Mouse (Mus musculus) megakaryocyte-erythroid progenitor cell, adult 5-6 weeks (primary cell): ENCODE data around the gene Gtf2f1. TPM values are rescaled to one million over a fixed set of nuclear protein-coding genes. Genes with fewer than 3 reads are reported as not detected.
A peak's percentile ranks its signal among the peaks of the same experiment; 100 is the strongest.

Experiments used
- ATAC-seq: replicated peaks from 2 replicates; pipeline ENCODE4 v1.8.0; 2016; ENCODE audit warnings: mild to moderate bottlenecking, inconsistent platforms; ENCODE audit not compliant: severe bottlenecking, poor library complexity, low FRiP score, low TSS enrichment
- total RNA-seq, 2 experiments: library from RNA; stranded (forward) in 1 of 2; stranded (reverse) in 1 of 2; fragments of 200-1000, 215-1000 nt in 1 of 2; fragments of >200 nt in 1 of 2; fragmentation: Nextera tagmentation in 1 of 2; gene quantifications; 2 replicates each; pipeline ENCODE4 v1.2.3; 2014 to 2017

Gene Gtf2f1
- total RNA-seq, 2 experiments from 2014 or later: 139 to 264 TPM

DNA sequence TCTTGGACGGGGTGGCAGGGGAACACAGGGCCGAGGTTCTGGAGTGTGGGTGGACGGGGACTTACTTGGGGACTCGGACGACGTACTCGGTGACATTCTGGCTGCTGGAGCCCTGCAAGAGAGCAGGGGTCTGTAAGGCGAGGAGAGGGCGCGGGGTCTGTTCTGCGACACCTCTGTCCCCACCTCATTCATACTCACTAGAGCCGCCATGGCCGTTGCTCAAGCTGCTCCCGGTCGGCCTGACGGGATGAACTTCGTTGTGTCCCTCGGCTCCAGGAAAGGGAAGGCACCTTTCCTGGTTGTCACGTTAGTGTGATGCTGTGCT, 215 bp downstream of the Gtf2f1 start:
- peak; percentile 30 for ATAC-seq

GRCm38 (mm10) chr17:57007137-57007905, 3.8 kb downstream of the Gtf2f1 start:
- ATAC-seq: peak; percentile 28

GRCm38 (mm10) chr17:57003994-57004393, 7.1 kb downstream of the Gtf2f1 start:
- ATAC-seq: no peak

GRCm38 (mm10) chr17:57001228-57001627, 9.9 kb downstream of the Gtf2f1 start:
- no peak for ATAC-seq

DNA sequence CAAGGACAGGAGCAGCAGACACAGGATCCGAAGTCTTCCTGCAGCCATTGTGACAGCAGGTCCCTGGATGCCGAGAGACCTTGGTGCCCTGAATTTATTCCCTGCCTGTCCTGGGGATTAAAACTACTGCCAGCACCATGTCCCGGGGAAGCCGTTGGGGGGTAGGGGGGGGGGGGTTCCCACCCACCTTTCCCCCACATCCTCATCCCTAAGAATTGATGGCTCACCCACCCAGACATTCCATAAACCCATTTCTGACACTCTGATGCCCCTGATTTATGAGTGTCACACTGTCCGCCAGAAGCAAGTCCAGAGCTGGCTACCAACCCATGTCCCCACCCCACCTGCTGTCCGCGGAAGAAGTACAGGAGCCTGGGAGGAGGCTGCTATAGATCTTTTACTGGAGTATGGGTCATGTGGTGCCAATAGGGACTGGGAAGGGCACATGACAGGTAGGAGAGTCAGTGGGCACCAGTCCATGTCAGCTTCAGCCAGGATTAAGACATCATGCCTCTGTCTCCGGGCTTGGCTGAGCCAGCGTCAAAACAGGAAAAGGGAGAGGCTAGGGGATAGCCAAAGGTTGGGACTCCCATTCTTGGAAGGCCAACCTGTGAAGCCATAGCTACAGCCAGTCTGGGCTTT, 11.0 kb downstream of the Gtf2f1 start, which contains the start of gene Pspn:
Gene Pspn, minus strand, starts transcription at position 51 of the 642 bp plus-strand sequence.
- no peak for ATAC-seq

GRCm38 (mm10) chr17:56999414-56999813, 11.7 kb downstream of the Gtf2f1 start:
- no peak for ATAC-seq

GRCm38 (mm10) chr17:56997029-56997667, 13.9 kb downstream of the Gtf2f1 start, which contains the start of gene Alkbh7:
Gene Alkbh7 (plus strand): TSS chr17:56997339.
- peak; percentile 96 for ATAC-seq

DNA sequence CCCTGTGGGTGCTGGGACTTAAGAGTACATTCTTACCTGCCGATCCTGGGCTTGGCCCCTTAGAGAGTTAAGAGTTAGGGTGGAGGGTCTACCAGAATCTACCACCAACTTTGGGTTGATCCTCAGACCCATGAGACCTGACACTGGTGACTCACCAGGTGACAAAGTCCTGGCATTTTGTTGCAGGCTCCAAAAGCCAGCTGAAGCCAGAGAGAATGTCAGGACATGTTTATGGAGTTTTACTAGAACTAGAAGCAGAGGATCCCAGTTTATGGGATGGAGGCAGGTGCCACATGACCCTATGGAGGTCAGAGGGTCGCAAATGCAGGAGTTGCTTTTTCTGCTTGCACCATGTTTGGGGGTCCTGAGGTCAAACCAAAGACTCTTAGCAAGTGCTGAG, 14.6 kb downstream of the Gtf2f1 start:
- ATAC-seq: no peak

- ATAC-seq: no peak
Measured at GRCm38 (mm10) chr17:56995046-56995445, 16.0 kb downstream of the Gtf2f1 start.

DNA sequence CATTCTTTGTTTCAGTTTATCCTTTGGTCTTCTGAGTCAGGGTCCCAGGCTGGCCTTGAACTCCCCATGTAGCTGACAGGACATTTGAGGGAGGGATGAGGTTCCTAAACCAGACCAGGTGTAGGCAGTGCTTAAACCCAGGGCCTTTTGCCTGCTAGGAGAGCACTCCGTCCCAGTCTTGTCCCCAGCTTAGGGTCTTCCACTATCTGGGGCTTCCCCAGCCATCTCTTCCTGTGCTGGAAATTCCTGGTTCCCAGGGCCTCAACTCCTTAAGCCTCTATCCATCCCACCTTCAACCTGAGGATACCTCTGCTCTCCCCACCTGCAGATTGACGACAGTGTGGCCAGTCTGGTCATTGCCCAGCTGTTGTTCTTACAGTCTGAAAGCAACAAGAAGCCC, 20.1 kb downstream of the Gtf2f1 start:
- ATAC-seq: no peak

- ATAC-seq: peak; percentile 96
Measured at GRCm38 (mm10) chr17:56990115-56990746, 20.9 kb downstream of the Gtf2f1 start, which contains the start of gene Clpp. Gene Clpp (plus strand): TSS chr17:56990305.

- peak; percentile 69 for ATAC-seq
Measured at GRCm38 (mm10) chr17:56989467-56990114, 21.5 kb downstream of the Gtf2f1 start.

DNA sequence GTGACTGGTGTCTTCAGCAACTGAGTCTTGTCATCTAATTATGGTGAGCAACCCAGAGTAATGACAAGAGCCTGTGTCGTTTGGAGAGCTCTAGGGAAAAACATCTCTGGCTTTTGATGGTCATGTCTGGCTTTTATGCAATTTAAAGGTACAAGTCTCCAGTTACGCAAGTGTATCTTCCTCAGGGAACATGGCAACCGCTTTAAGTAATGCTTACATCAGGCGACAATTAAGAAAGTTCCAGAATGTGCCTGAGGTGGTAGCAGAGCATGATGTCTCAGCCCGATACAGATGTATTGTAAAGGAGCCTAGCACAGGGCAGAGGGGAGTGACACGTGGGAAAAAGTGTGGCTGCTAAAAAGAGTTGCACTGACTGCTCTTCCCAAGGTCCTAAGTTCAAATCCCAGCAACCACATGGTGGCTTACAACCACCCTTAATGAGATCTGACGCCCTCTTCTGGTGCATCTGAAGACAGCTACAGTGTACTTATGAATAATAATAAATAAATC, 22.1 kb downstream of the Gtf2f1 start:
- ATAC-seq: no peak

DNA sequence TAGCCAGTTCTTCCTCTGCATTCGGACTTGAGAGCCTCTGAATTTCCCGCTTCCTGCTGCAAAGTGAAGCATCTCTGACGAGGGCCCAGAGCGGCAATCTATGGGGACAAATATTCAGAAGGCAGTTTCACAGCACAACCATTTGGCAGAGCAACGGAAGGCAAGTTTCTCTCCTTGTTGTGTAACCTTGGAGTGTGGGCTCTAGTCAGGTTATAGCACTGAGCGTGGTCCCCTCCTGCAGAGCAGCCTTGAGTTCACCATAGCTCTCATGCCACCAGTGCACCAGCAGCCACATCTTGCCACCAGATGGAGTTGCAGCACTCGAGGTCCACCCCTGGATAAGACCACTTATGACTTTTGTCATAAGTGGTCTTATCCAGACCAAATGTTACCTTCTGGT, 22.6 kb downstream of the Gtf2f1 start:
- ATAC-seq: no peak

DNA sequence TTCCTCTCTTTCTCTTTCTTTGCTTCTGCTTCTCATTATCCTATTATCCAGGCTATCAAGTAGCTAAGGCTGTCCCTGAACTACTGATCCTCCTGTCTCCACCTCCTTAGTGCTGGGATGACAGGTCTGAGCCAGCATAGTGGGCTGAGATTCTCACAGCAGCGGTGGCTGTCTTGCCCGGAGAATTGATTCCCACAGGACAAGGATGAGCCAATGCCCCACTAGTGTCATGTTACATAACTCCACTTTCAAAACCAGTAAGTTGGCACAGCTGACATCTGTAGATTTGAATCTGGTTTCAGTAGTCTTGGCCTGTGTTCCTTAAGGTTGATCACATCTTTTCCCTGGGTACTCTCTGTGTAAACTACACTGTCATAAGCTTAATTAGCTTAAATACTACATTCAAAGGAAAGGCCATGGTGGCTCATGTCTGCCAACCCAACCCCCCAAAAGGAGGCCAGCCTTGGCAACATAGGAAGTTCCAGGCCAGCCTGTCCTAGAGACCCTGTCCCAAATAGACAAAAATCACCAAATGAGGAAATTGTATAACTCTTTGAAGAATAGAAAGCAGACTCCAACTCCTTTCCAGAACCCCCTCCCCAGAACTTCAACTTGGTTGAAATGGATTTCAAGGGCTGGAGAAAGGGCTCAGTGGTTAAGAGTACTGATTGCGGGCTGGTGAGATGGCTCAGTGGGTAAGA, 24.8 kb downstream of the Gtf2f1 start:
- ATAC-seq: no peak

- ATAC-seq: no peak
Measured at GRCm38 (mm10) chr17:56985656-56986055, 25.4 kb downstream of the Gtf2f1 start.

- ATAC-seq: no peak
Measured at GRCm38 (mm10) chr17:56984886-56985285, 26.2 kb downstream of the Gtf2f1 start.

GRCm38 (mm10) chr17:56982013-56982412, 29.1 kb downstream of the Gtf2f1 start, which contains the start of gene Acer1:
Gene Acer1 (minus strand): TSS chr17:56982126.
- ATAC-seq: no peak

GRCm38 (mm10) chr17:56981049-56981448, 30.0 kb downstream of the Gtf2f1 start:
- no peak for ATAC-seq
